Mouse (Mus musculus): ENCODE measurements at regions not wholly inside any gene's neighbourhood (a gene's known extent, or its start where the extent isn't known, plus 50 kb on each side); places are given as distances from the start of the nearest gene placed in this dataset.

DNA sequence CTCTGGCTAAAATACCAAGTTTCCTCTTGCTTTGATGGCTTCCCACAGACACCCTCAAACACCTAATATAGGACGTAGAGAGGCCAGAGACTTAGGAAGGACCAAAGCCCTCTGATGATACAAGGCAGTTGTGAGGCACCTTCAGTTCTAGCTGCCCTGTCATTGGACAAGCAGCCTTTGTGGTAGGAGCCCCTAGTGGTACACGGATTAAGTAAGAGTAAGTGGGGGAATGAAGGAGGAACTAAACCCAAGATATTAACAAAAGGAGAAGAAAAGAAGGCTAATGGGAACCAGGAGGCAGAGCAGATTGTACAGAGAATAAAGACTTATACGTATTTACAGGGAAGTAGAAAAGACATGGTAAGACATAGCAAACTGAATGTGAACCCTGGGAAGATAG is 352.3 kb upstream of the Tmco5 start:
- ATAC-seq (replicated peaks; ENCODE audit: poor library complexity) = peak; percentile 63; the same call in 1 of the 2 replicates

GRCm38 (mm10) chr2:116536453-116536852 is 342.0 kb upstream of the Tmco5 start:
- ATAC-seq (replicated peaks; ENCODE audit: poor library complexity) = no peak

DNA sequence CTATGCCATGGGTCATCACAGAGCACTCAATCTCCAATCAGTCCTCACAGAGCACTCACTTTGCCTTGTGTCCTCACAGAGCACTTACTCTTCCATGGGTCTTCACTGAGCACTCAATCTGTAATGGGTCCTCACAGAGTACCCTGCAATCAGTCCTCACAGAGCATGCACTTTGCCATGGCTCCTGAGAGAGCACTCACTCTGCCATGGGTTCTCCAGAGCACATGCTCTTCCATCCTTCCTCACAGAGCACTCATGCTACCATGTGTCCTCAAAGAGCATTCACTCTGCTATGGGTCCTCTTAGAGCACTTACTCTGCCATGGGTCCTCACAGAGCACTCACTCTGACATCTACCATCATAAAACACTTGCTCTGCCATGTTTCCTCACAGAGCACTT is 319.1 kb upstream of the Tmco5 start:
- ATAC-seq (replicated peaks; ENCODE audit: poor library complexity) = no peak

- ATAC-seq (replicated peaks; ENCODE audit: poor library complexity) = no peak
Observed at GRCm38 (mm10) chr2:116583989-116584388, 294.5 kb upstream of the Tmco5 start.

DNA sequence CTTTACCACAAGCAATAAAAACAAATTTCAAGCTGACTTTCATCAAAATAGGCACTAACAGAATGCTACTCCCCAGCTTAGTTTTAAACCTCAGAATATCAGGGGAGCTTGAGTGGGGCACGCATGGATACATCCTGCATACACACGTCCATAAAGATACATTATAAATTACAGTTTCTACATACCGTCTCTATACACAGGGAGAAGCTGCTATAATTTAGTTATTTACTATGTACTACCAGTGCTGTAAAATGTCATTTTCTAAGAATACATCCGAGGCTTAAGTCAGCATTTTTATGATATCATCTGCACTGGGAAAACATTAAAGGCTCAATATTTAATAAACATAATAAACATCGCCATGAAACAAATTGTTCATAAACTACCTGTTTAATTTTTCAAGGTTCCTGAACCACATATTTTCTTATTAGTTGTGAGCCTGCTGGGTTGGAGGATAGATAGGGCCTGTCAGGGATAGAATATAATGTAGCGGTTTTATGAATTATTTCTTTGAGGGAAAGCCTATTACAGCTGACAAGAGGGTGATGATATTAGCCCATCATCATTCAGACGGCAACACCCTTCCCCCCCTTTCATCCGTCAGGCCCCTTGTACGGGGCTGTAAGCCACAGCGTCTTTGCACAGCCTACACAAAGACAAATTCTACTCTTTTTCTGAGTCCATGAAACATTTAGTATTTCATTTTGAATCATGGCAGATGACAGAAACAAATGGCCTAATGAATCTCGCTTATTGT is 292.1 kb upstream of the Tmco5 start:
- ATAC-seq (replicated peaks; ENCODE audit: poor library complexity) = no peak

GRCm38 (mm10) chr2:116605869-116606268 is 272.6 kb upstream of the Tmco5 start:
- ATAC-seq (replicated peaks; ENCODE audit: poor library complexity) = no peak

DNA sequence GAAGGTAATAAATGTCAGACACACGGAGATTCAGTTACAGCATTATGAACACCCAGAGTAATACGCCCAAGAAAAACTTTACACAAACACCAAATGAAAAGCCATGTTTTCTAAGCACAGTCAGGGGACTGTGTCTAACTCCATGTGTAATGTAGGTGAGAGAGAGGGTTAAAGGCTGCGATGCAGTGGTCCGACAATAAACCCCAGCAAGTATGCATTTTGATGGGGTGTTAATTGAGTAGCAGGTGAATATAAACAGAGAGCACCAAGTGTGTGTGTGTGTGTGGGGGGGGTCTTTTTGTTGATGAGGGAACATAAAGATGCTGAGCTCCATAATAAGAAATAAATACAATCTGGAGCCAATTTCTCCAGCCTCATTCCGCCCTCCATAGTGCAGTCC is 238.6 kb upstream of the Tmco5 start:
- no peak for ATAC-seq (replicated peaks; ENCODE audit: poor library complexity)

GRCm38 (mm10) chr2:116652106-116652505 is 226.4 kb upstream of the Tmco5 start:
- no peak for ATAC-seq (replicated peaks; ENCODE audit: poor library complexity)

- no peak for ATAC-seq (replicated peaks; ENCODE audit: poor library complexity)
Observed at GRCm38 (mm10) chr2:116685756-116686155, 192.7 kb upstream of the Tmco5 start.

DNA sequence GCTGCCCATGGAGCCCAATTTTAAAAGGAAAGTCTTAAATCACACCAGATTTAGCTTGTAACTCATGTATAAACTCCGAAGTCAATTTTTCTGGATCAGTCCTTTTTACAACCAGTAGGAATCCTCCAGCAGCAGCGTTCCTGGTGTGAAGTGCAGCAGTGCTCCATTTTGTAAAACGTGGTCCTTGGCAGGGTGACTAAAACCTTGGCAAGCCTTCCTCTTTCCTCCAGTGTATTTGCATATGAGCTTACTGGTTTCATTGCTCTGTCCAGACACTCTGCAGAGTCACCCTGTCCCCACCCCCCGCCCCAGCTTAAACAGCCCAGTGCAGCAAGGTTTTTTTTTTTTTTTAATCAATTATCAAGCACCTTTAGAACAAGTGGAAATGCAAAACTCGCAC is 180.9 kb upstream of the Tmco5 start:
- no peak for ATAC-seq (replicated peaks; ENCODE audit: poor library complexity)

DNA sequence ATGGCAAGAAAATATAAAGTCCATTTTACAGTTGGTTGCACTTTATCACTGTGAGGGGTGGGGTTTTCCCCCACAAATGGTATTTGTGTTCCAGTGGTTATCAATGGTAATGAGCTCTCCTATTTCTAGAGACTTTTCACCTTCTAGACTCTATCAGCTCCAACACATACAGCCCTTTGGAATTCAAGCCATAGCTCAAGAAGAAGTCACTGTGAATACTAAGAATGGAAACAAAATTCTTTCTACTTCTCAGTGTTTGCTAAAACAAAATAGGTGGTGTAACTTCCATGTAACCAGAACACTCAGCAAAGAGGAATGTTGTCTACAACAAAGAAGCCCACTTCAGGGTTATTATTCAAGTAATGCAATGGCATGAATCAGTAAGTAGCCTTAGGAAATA is 173.8 kb upstream of the Tmco5 start:
- no peak for ATAC-seq (replicated peaks; ENCODE audit: poor library complexity)

DNA sequence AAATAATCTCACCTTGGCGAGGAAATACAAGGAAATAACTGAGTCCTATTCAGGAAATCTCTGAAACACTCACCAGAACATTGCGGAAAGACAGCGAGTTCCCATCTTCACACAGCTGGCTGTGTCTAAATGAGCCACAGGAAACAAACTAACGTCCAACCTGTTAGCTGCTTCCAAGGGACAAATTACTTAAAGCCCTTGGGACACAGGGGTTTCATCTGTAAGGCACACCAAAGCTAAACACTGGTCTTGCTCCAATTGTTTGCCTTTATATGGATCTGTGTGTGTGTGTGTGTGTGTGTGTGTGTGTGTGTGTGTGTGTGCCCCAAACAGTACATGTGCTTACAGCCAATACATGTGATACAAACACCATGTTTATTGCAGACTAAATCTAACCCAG is 168.9 kb upstream of the Tmco5 start:
- ATAC-seq (replicated peaks; ENCODE audit: poor library complexity) = no peak

GRCm38 (mm10) chr2:116716529-116717201 is 161.8 kb upstream of the Tmco5 start:
- no peak for ATAC-seq (replicated peaks; ENCODE audit: poor library complexity)

DNA sequence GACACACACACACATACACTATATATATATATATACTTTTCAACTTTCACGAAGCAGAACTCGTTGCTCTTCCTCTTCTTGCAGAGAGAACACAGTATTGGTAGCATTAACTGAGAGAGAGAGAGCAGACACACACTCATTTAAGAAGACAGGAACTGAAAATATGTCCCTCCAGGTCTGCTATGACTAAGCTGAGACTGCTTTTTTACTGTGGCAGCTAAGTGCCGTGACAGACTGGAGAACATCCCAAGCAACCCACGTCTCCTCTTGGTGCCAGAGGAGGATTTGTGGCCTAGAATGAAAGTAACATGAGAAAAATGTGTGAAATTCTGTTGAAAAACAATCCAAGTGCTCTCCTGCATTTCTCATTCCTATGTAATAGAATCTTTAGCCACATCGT is 159.9 kb upstream of the Tmco5 start:
- ATAC-seq (replicated peaks; ENCODE audit: poor library complexity) = no peak

- ATAC-seq (replicated peaks; ENCODE audit: poor library complexity) = no peak
Observed at GRCm38 (mm10) chr2:116727591-116727990, 150.9 kb upstream of the Tmco5 start.

GRCm38 (mm10) chr2:116735702-116736101 is 142.8 kb upstream of the Tmco5 start:
- ATAC-seq (replicated peaks; ENCODE audit: poor library complexity) = no peak

DNA sequence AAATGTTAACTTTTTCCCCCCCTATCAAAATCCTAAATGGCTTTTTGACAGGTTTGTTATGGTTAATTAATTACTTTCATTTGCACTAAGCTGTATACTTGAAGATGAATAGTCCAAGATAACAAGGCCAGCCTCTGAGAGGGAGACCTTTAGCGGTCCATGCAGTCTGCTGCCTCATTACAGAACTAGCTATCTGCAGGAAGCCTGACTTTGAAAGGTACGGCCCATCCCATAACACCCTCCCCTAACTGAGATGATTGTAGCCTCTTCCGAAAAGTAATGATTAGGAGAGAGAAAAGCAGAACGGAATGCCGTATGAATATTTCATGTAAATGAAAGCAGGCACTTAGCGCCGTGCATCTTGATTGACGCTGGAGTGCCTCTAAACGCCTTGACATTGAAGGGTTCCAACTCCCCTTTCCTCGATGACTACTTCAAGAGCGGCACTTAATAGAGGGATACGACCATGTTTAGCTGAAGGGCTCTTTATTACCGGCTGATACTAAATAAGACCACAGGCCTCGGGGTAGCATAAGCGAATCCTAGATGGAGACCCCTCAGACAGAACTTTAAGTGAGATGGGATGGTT is 109.9 kb upstream of the Tmco5 start:
- no peak for ATAC-seq (replicated peaks; ENCODE audit: poor library complexity)

DNA sequence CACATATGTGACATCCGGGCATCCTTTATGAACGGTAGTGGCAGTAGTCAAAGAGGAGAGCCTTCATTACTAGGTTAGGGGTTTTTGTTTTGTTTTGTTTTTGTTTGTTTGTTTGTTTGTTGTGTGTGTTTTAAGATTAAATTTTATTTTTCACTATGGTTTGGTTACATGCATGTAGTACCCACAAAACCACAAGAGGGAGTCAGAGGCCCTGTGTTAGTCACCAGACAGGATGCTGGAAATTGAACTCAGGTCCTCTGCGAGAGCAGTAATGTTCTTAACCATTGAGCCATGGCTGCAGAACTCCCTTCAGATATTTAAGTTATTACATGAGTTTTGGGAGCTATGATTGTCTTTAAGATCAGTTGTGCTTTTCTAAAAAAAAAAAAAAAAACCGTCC is 109.3 kb upstream of the Tmco5 start:
- ATAC-seq (replicated peaks; ENCODE audit: poor library complexity) = 0 out of 2 replicates have a peak, but pooled peaks have one; percentile 44

- no peak for ATAC-seq (replicated peaks; ENCODE audit: poor library complexity)
Observed at GRCm38 (mm10) chr2:116772569-116772968, 105.9 kb upstream of the Tmco5 start.

DNA sequence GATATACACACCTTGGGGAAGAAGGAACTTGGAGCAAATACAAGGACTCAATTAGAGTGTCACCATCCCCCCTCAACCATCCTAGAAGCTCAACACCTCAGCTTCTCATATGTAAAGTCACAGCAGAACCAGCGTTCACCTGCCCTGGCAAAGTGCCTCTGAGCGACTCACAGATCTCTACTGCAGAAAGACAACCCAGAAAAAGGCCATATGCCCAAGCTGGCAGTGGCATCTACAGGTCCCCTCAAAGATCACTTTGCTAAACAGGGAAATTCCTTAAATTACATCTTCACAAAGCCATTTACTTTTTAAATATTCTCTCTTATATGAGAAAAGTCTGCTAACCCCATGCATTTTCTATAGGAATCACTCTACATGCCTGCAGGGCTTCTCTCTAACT is 78.3 kb upstream of the Tmco5 start:
- ATAC-seq (replicated peaks; ENCODE audit: poor library complexity) = no peak

- peak; percentile 52; the same call in 1 of the 2 replicates for ATAC-seq (replicated peaks; ENCODE audit: poor library complexity)
Observed at GRCm38 (mm10) chr2:116801578-116801977, 76.9 kb upstream of the Tmco5 start.

DNA sequence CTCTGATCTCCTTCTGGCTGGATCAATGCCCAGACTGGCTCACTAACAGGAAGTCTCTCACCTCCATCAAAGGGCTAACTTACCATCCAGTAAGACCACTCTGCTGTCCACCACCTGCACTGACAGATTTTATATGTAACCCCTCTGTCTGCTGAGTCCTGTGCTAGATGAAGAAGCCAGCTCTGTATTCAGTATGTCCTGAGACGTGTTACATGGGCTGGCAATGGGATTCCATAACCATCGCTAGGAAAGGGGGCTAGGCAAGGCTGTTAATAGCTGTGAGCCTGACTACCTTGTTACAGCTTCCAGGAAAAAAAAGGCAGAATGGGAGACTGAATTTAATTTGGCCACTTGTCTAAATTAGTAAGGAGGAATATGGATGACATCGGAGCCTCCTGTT is 71.3 kb upstream of the Tmco5 start:
- ATAC-seq (replicated peaks; ENCODE audit: poor library complexity) = no peak
